Mouse (Mus musculus) retina, adult 2 months (tissue): ENCODE results near the gene Elane.

Experiments used
- DNase-seq: peaks from one replicate; pipeline ENCODE4 v3.0.0-alpha.2; 2012; ENCODE audit warnings: low read depth, low spot score

Gene Elane

GRCm38 (mm10) chr10:79914948-79915596 lies 29.0 kb downstream of the Elane start:
- DNase-seq = no peak

- DNase-seq = no peak
These were observed 30.0 kb downstream of the Elane start for GRCm38 (mm10) chr10:79916081-79916480.

- DNase-seq = no peak
These were observed 30.9 kb downstream of the Elane start, which contains the start of gene Kiss1r for GRCm38 (mm10) chr10:79916808-79917531. Kiss1r (plus strand) TSS chr10:79916971.

- DNase-seq = no peak
These were observed 31.6 kb downstream of the Elane start for GRCm38 (mm10) chr10:79917532-79918100.

- no peak for DNase-seq
These were observed 32.4 kb downstream of the Elane start for GRCm38 (mm10) chr10:79918231-79919078.

- DNase-seq = no peak
These were observed 33.3 kb downstream of the Elane start for GRCm38 (mm10) chr10:79919251-79919849.

GRCm38 (mm10) chr10:79920056-79920890 lies 34.2 kb downstream of the Elane start:
- no peak for DNase-seq

GRCm38 (mm10) chr10:79920958-79921535 lies 35.0 kb downstream of the Elane start, which contains the start of gene R3hdm4:
R3hdm4 (minus strand) TSS chr10:79921208.
- no peak for DNase-seq

- DNase-seq = no peak
These were observed 35.5 kb downstream of the Elane start for GRCm38 (mm10) chr10:79921572-79921971.

GRCm38 (mm10) chr10:79924998-79925784 lies 39.1 kb downstream of the Elane start:
- peak; percentile 79 for DNase-seq

GRCm38 (mm10) chr10:79925785-79926490 lies 39.9 kb downstream of the Elane start:
- DNase-seq = no peak

- DNase-seq = peak; percentile 80
These were observed 40.7 kb downstream of the Elane start, which contains the start of gene Arid3a for GRCm38 (mm10) chr10:79926491-79927323. Arid3a (plus strand) TSS chr10:79927043.

- DNase-seq = no peak
These were observed 41.4 kb downstream of the Elane start for GRCm38 (mm10) chr10:79927324-79928029.

- no peak for DNase-seq
These were observed 42.1 kb downstream of the Elane start for GRCm38 (mm10) chr10:79928030-79928694.

- no peak for DNase-seq
These were observed 43.1 kb downstream of the Elane start for GRCm38 (mm10) chr10:79928907-79929701.
